Mouse (Mus musculus): ENCODE results near the gene Asic2.

DNA sequence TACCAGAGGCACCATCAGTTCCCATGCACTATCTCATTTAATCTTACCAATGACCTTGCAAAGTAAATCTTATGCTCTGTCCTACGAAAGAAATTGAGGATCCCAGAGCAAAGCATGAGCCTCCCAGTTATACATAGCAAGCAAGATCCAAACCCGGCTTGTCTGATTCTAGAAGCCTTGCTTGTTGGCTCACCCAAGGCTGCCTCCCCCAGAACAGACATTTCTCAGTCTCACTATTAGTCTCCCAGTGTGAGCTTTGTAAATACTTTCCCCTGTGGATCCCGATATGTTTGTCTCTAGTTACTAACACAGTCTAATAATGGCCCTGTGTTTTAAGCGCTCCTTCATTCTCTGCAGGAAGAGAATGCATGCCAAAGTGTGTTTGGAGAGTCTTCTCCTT is 446.4 kb downstream of the Asic2 start:
- TF ChIP-seq CTCF (IDR thresholded peaks at IDR 0.05; ENCODE audit: borderline replicate concordance, extremely low read depth, insufficient read depth, insufficient read length) (no peak), POLR2A (IDR thresholded peaks at IDR 0.05; ENCODE audit: borderline replicate concordance, extremely low read depth, insufficient read depth, insufficient read length, poor library complexity, severe bottlenecking) (no peak)

Data from brain, embryonic 14.5 days (tissue).